Mouse (Mus musculus) forebrain, embryonic 12.5 days (tissue): ENCODE results near the gene Nxnl2. TPM values are rescaled to one million over a fixed set of nuclear protein-coding genes. Genes with fewer than 3 reads are reported as not detected.

Experiments used
- ATAC-seq: fragments of 200-750 bp; cut with Nextera tagmentation; 2 replicates; pipeline ENCODE4 v1.8.0; 2017; ENCODE audit warnings: moderate TSS enrichment; ENCODE audit not compliant: low FRiP score
- H3K27ac ChIP-seq: fragments of 300-500 bp; sonication (generic); 2 replicates; pipeline ENCODE4 v1.5.1; 2016; ENCODE audit warnings: mild to moderate bottlenecking
- H3K27me3 ChIP-seq: fragments of 300-500 bp; sonication (generic); 2 replicates; pipeline ENCODE4 v1.6.1; 2016; ENCODE audit warnings: mild to moderate bottlenecking
- H3K36me3 ChIP-seq: fragments of 300-500 bp; sonication (generic); replicated peaks from 2 replicates; pipeline ENCODE4 v1.6.1; 2016; ENCODE audit warnings: mild to moderate bottlenecking
- H3K4me1 ChIP-seq: fragments of 300-500 bp; sonication (generic); 2 replicates; pipeline ENCODE4 v1.6.1; 2016
- H3K4me2 ChIP-seq: fragments of 300-500 bp; sonication (generic); 2 replicates; pipeline ENCODE4 v1.6.1; 2016; ENCODE audit warnings: mild to moderate bottlenecking, moderate library complexity
- H3K4me3 ChIP-seq: fragments of 300-500 bp; sonication (generic); replicated peaks from 2 replicates; pipeline ENCODE4 v1.5.1; 2016; ENCODE audit warnings: mild to moderate bottlenecking
- H3K9ac ChIP-seq: fragments of 300-500 bp; sonication (generic); 2 replicates; pipeline ENCODE4 v1.6.1; 2016; ENCODE audit warnings: mild to moderate bottlenecking
- H3K9me3 ChIP-seq: fragments of 300-500 bp; sonication (generic); 2 replicates; pipeline ENCODE4 v1.6.1; 2016
- WGBS: fragments of 180-500 bp; shearing (Covaris S2); methylation state at CpG from one replicate; pipeline ENCODE4 v1.1.7; 2016; 5-methylcytosine and 5-hydroxymethylcytosine counted together
- polyA plus RNA-seq: library from polyadenylated mRNA; unstranded; fragments of >200 nt; fragmentation: Nextera tagmentation; extraction: Ambion mirVana; gene quantifications from 2 replicates; pipeline ENCODE4 v1.2.1, GENCODE M21; 2016

Nxnl2 gene
- polyA plus RNA-seq, 1 experiment from 2014 or later = 0.52 TPM

- Histone ChIP-seq H3K27me3 (no peaks in the 10 kb centered on the region), H3K27ac (no peak overlapping the region), H3K4me3 (no peak overlapping the region), H3K9ac (no peak overlapping the region), H3K9me3 (no peaks in the 10 kb centered on the region), H3K4me1 (no peaks in the 10 kb centered on the region), H3K36me3 (peaks cover 62% of the 10 kb centered on the region), H3K4me2 (no peak overlapping the region)
- ATAC-seq = no peak
- WGBS = 91% methylated on average over 4 of the region's 4 CpGs
Measured at GRCm38 (mm10) chr13:51153670-51154030, 17.2 kb upstream of the Nxnl2 start.

DNA sequence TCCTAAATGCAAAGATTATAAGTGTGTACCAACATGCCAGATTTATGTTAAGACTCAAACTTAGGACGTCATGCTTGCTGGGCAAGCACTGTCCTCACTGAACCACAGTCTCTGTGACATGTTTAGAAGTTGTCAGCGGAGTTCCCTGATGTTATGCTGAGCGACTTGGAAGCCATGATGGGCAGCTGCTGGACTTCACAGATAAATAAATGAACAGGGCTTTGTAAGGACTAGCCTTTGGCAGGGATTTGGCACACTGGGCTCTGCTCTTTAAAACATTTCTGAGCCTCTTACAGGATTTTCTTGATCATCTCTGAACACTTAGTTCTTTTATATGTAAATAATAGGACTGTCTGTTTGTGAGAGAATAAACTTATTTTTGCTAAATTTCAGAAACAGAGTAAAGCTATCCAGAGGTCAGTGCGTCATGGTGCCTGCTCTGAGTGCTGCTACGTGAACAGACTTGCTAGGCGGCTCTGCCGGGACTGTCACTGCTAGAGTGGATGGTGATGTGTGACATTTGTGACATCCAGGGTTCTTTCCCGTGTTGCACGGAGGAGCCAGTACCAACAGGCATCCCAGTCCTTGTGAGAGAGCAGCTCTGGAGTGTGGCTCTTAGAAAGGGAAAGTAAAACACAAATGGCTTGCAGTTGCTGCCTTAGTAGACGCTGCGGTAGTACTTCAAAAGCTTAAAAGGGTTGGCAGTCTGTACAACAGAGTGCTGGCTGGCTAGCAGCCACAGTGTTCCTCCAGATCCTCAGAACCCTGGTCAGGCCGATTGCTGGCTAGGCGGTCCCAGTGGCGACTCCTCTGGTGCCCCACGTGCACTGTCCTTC, 15.4 kb upstream of the Nxnl2 start:
- WGBS = 96% methylated on average over 15 of the region's 15 CpGs
- Histone ChIP-seq H3K27ac (no peak overlapping the region), H3K9me3 (no peaks in the 10 kb centered on the region), H3K4me2 (no peak overlapping the region), H3K36me3 (peaks cover 50% of the 10 kb centered on the region), H3K27me3 (no peaks in the 10 kb centered on the region), H3K9ac (no peak overlapping the region), H3K4me1 (no peaks in the 10 kb centered on the region), H3K4me3 (no peak overlapping the region)
- no peak for ATAC-seq

GRCm38 (mm10) chr13:51156014-51156386, 14.8 kb upstream of the Nxnl2 start:
- no peaks in the 10 kb centered on the region for H3K27me3 ChIP-seq
- ATAC-seq = no peak
- H3K27ac ChIP-seq = no peak overlapping the region
- H3K36me3 ChIP-seq = peaks cover 44% of the 10 kb centered on the region
- no peak overlapping the region for H3K4me3 ChIP-seq
- no peaks in the 10 kb centered on the region for H3K4me1 ChIP-seq
- no peaks in the 10 kb centered on the region for H3K9me3 ChIP-seq
- no peak overlapping the region for H3K4me2 ChIP-seq
- H3K9ac ChIP-seq = no peak overlapping the region
- WGBS = 96% methylated on average over 6 of the region's 6 CpGs

- Histone ChIP-seq H3K4me1 (no peaks in the 10 kb centered on the region), H3K9ac (no peak overlapping the region), H3K9me3 (no peaks in the 10 kb centered on the region), H3K4me3 (no peak overlapping the region), H3K4me2 (no peak overlapping the region), H3K27ac (no peak overlapping the region), H3K27me3 (no peaks in the 10 kb centered on the region), H3K36me3 (peaks cover 41% of the 10 kb centered on the region)
- ATAC-seq = no peak
- 88% methylated on average over 3 of the region's 3 CpGs for WGBS
Measured at GRCm38 (mm10) chr13:51157291-51157690, 13.5 kb upstream of the Nxnl2 start.

DNA sequence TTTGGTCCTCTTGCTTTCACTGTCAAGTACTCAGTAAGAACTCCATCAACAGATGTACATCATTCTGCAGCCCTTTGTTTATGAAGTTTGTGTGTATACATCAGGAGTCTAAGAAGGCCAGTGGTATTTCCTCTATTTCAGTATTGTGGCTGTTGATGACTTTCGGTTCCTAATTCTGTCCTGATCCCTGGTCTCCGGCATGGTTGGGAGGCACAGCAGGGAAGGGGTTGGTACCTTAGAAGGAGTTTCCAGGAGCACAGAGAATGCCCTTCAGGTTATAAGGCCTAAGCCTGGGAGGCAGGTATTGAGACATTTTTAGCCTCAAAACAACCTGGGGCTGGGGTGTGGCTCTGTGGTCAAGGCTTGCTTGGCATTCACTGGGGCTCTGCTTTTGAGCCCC, 9.2 kb upstream of the Nxnl2 start:
- WGBS = 83% methylated on average over 2 of the region's 2 CpGs
- Histone ChIP-seq H3K9me3 (no peaks in the 10 kb centered on the region), H3K4me3 (no peak overlapping the region), H3K27me3 (no peaks in the 10 kb centered on the region), H3K9ac (no peak overlapping the region), H3K36me3 (peaks cover 12% of the 10 kb centered on the region; the same call in 1 of the 2 replicates), H3K4me1 (no peaks in the 10 kb centered on the region), H3K27ac (no peak overlapping the region), H3K4me2 (no peak overlapping the region)
- ATAC-seq = no peak

- Histone ChIP-seq H3K9ac (no peak overlapping the region), H3K27me3 (no peaks in the 10 kb centered on the region), H3K9me3 (no peaks in the 10 kb centered on the region), H3K4me1 (no peaks in the 10 kb centered on the region), H3K4me3 (no peak overlapping the region), H3K4me2 (no peak overlapping the region), H3K36me3 (peaks cover 11% of the 10 kb centered on the region; the same call in 1 of the 2 replicates), H3K27ac (no peak overlapping the region)
- ATAC-seq = no peak
- 91% methylated on average over 6 of the region's 6 CpGs for WGBS
Measured at GRCm38 (mm10) chr13:51162246-51162645, 8.6 kb upstream of the Nxnl2 start.

GRCm38 (mm10) chr13:51166711-51167110, 4.1 kb upstream of the Nxnl2 start:
- H3K9me3 ChIP-seq = no peaks in the 10 kb centered on the region
- peaks cover 21% of the 10 kb centered on the region for H3K27me3 ChIP-seq
- H3K27ac ChIP-seq = no peak overlapping the region
- no peak overlapping the region for H3K9ac ChIP-seq
- H3K4me3 ChIP-seq = no peak overlapping the region
- no peak for ATAC-seq
- no peak overlapping the region for H3K4me2 ChIP-seq
- H3K36me3 ChIP-seq = no peaks in the 10 kb centered on the region
- 75% methylated on average over 11 of the region's 11 CpGs for WGBS
- peaks cover 16% of the 10 kb centered on the region for H3K4me1 ChIP-seq

GRCm38 (mm10) chr13:51170215-51170614, 607 bp upstream of the Nxnl2 start:
- 41% methylated on average over 11 of the region's 11 CpGs for WGBS
- Histone ChIP-seq H3K4me2 (peak overlapping the region; percentile 99), H3K27ac (no peak overlapping the region), H3K4me3 (peak overlapping the region; percentile 51), H3K4me1 (peaks cover 18% of the 10 kb centered on the region), H3K27me3 (peaks cover 30% of the 10 kb centered on the region), H3K9ac (peak overlapping the region; percentile 42; the same call in 1 of the 2 replicates), H3K36me3 (no peaks in the 10 kb centered on the region), H3K9me3 (no peaks in the 10 kb centered on the region)
- peak; percentile 12; the same call in 1 of the 2 replicates for ATAC-seq

GRCm38 (mm10) chr13:51172601-51173000, 1.8 kb downstream of the Nxnl2 start:
- no peak for ATAC-seq
- peaks cover 30% of the 10 kb centered on the region for H3K27me3 ChIP-seq
- no peaks in the 10 kb centered on the region for H3K36me3 ChIP-seq

GRCm38 (mm10) chr13:51178932-51179331, 8.1 kb downstream of the Nxnl2 start:
- ATAC-seq = no peak
- WGBS = 89% methylated on average over 10 of the region's 10 CpGs

More at GRCm38 (mm10) chr13:51172601-51173000, 1.8 kb downstream of the Nxnl2 start:
- Histone ChIP-seq H3K4me3 (no peak overlapping the region), H3K9me3 (no peaks in the 10 kb centered on the region), H3K4me2 (no peak overlapping the region), H3K4me1 (peaks cover 18% of the 10 kb centered on the region), H3K9ac (no peak overlapping the region), H3K27ac (no peak overlapping the region)
- WGBS = 91% methylated on average over 7 of the region's 7 CpGs

DNA sequence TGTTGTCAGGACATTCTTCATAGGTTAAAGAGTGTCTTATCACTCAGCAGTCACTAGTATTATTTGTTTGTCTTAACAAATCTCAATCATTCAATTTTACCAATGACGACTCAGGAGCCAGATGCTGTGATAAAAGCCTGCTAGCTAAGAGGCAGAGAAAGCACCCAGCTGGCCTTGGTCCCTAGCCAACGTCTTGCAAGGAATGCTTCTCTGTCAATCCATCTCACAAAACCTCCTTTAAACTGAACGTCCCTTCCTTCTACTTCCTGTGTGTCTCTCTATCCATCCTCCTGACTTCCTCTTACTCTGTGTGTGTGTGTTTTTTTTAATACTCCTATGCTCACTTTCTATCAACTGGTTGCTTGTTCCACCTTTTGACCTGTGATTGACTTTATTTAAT, 8.5 kb downstream of the Nxnl2 start:
- Histone ChIP-seq H3K4me2 (no peak overlapping the region), H3K4me1 (no peaks in the 10 kb centered on the region), H3K27me3 (no peaks in the 10 kb centered on the region), H3K27ac (no peak overlapping the region), H3K9ac (no peak overlapping the region), H3K36me3 (no peaks in the 10 kb centered on the region), H3K4me3 (no peak overlapping the region), H3K9me3 (no peaks in the 10 kb centered on the region)
- no peak for ATAC-seq
- 74% methylated on average over 3 of the region's 3 CpGs for WGBS

More at GRCm38 (mm10) chr13:51178932-51179331, 8.1 kb downstream of the Nxnl2 start:
- Histone ChIP-seq H3K27ac (no peak overlapping the region), H3K9me3 (no peaks in the 10 kb centered on the region), H3K27me3 (no peaks in the 10 kb centered on the region), H3K9ac (no peak overlapping the region), H3K4me2 (no peak overlapping the region), H3K4me1 (no peaks in the 10 kb centered on the region), H3K36me3 (no peaks in the 10 kb centered on the region), H3K4me3 (no peak overlapping the region)

GRCm38 (mm10) chr13:51182236-51182635, 11.4 kb downstream of the Nxnl2 start:
- H3K4me1 ChIP-seq = no peaks in the 10 kb centered on the region
- H3K4me3 ChIP-seq = no peak overlapping the region
- 86% methylated on average over 7 of the region's 7 CpGs for WGBS
- no peak overlapping the region for H3K4me2 ChIP-seq
- no peak for ATAC-seq
- H3K9ac ChIP-seq = no peak overlapping the region
- no peaks in the 10 kb centered on the region for H3K27me3 ChIP-seq
- no peaks in the 10 kb centered on the region for H3K9me3 ChIP-seq
- H3K36me3 ChIP-seq = no peaks in the 10 kb centered on the region
- H3K27ac ChIP-seq = no peak overlapping the region

DNA sequence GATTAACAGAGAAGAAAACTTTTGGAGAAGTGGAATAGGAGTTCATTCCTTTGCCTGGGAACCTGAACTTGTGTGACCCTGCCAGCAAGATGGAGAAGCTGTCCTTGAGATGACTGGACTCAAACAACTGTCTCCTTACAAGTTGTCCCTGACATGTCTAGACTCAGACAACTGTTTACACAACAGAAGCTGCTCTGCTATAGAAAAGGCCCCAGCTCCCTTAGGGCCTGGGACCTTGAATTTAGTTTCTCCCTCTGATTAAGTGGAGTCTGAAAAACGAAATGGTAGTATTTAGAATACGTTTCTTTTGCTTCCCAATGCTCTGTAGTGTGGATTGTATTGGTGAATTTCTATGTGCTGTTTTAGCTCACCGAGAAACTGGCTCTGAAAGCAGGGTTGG, 14.1 kb downstream of the Nxnl2 start:
- H3K4me1 ChIP-seq = no peaks in the 10 kb centered on the region
- no peak overlapping the region for H3K4me3 ChIP-seq
- no peaks in the 10 kb centered on the region for H3K27me3 ChIP-seq
- no peaks in the 10 kb centered on the region for H3K9me3 ChIP-seq
- no peak overlapping the region for H3K9ac ChIP-seq
- no peak overlapping the region for H3K4me2 ChIP-seq
- 80% methylated on average over 3 of the region's 3 CpGs for WGBS
- no peak for ATAC-seq
- no peak overlapping the region for H3K27ac ChIP-seq
- no peaks in the 10 kb centered on the region for H3K36me3 ChIP-seq
